Mouse (Mus musculus) thymus, postnatal 0 days (tissue): ENCODE results near the gene Nup93. TPM values are rescaled to one million over a fixed set of nuclear protein-coding genes. Genes with fewer than 3 reads are reported as not detected.
"Not testable (repeated sequence)": the region's sequence is repeated elsewhere in the genome, so short reads cannot be mapped to it uniquely, and the experiment has no call there.

Source experiments
- DNase-seq: peaks from one replicate; pipeline ENCODE4 v3.0.0-alpha.2; 2015; ENCODE audit warnings: low spot score
- polyA plus RNA-seq: library from polyadenylated mRNA; unstranded; fragments of >200 nt; fragmentation: Nextera tagmentation; extraction: Ambion mirVana; gene quantifications from 2 replicates; pipeline ENCODE4 v1.2.1, GENCODE M21; 2015

Gene Nup93
- polyA plus RNA-seq = 48.3 and 54.2 TPM in 2 replicates

- DNase-seq = peak; percentile 94
These were observed at the start of gene Nup93 for GRCm38 (mm10) chr8:94214252-94215173. TSS of gene Nup93 (plus strand) at chr8:94214564.

- DNase-seq = not testable (repeated sequence)
These were observed 48.6 kb upstream of the Nup93 start for GRCm38 (mm10) chr8:94165772-94166171.

- peak; percentile 78 for DNase-seq
These were observed 47.1 kb upstream of the Nup93 start for GRCm38 (mm10) chr8:94167244-94167643.

GRCm38 (mm10) chr8:94169547-94169946, 44.8 kb upstream of the Nup93 start:
- no peak for DNase-seq

- no peak for DNase-seq
These were observed 43.0 kb upstream of the Nup93 start for GRCm38 (mm10) chr8:94171321-94171755.

GRCm38 (mm10) chr8:94172075-94172808, 42.1 kb upstream of the Nup93 start, which contains the start of gene Mt2:
TSS of gene Mt2 (plus strand) at chr8:94172664.
- DNase-seq = no peak

GRCm38 (mm10) chr8:94172809-94173732, 41.3 kb upstream of the Nup93 start:
- peak; percentile 56 for DNase-seq

GRCm38 (mm10) chr8:94173848-94174403, 40.4 kb upstream of the Nup93 start:
- no peak for DNase-seq

- no peak for DNase-seq
These were observed 39.6 kb upstream of the Nup93 start for GRCm38 (mm10) chr8:94174619-94175213.

- DNase-seq = no peak
These were observed 36.5 kb upstream of the Nup93 start for GRCm38 (mm10) chr8:94177716-94178390.

- peak; percentile 62 for DNase-seq
These were observed 35.3 kb upstream of the Nup93 start, which contains the start of gene Mt1 for GRCm38 (mm10) chr8:94178857-94179712. TSS of gene Mt1 (plus strand) at chr8:94179082.

GRCm38 (mm10) chr8:94179713-94180560, 34.4 kb upstream of the Nup93 start:
- DNase-seq = no peak

- no peak for DNase-seq
These were observed 33.8 kb upstream of the Nup93 start for GRCm38 (mm10) chr8:94180561-94180908.

- no peak for DNase-seq
These were observed 32.1 kb upstream of the Nup93 start for GRCm38 (mm10) chr8:94182055-94182929.

- DNase-seq = peak; percentile 85
These were observed 31.2 kb upstream of the Nup93 start for GRCm38 (mm10) chr8:94183117-94183516.

GRCm38 (mm10) chr8:94184357-94184843, 30.0 kb upstream of the Nup93 start:
- no peak for DNase-seq

GRCm38 (mm10) chr8:94185791-94186190, 28.6 kb upstream of the Nup93 start:
- no peak for DNase-seq
